Comparison of ENCODE assay signal across 11 mouse cellular contexts in genomic region chr9:102842498-102842897, GRCm38 (mm10). TPM values are rescaled to one million over a fixed set of nuclear protein-coding genes. Genes with fewer than 3 reads are reported as not detected.
A peak's percentile ranks its signal among the peaks of the same experiment; 100 is the strongest.
DNase-seq lines count a peak whose midpoint lies in the region; ATAC-seq and TF ChIP-seq lines count a peak whose summit lies in the region.
"Had no signal": no experiment of that assay in that cellular context is flagged by ENCODE, and none has a peak within 500 bp of the region (broad histone marks: within the 10 kb centered on the region; RNA-seq: fewer than 3 reads in every experiment).

No protein-coding gene starts in this region.

- H3K9ac ChIP-seq in lung, embryonic 14.5 days: no peak overlapping the region
- no peak overlapping the region for H3K9ac ChIP-seq in stomach, postnatal 0 days (ENCODE audit: low read length)
- H3K9ac ChIP-seq: midbrain, embryonic 15.5 days; neural tube, embryonic 13.5 days had no signal

- H3K27ac ChIP-seq in lung, embryonic 14.5 days (ENCODE audit: low read depth): no peak overlapping the region
- peak overlapping the region; percentile 58 for H3K27ac ChIP-seq in limb, embryonic 10.5 days
- peak overlapping the region; percentile 63 for H3K27ac ChIP-seq in stomach, postnatal 0 days (replicated peaks)
- H3K27ac ChIP-seq: midbrain, embryonic 15.5 days; neural tube, embryonic 13.5 days had no signal

- no peaks in the 10 kb centered on the region for H3K27me3 ChIP-seq in lung, embryonic 14.5 days (ENCODE audit: insufficient read depth, low read length)
- no peaks in the 10 kb centered on the region for H3K27me3 ChIP-seq in limb, embryonic 10.5 days (ENCODE audit: low read depth, poor library complexity, severe bottlenecking)
- no peaks in the 10 kb centered on the region for H3K27me3 ChIP-seq in stomach, postnatal 0 days (ENCODE audit: control insufficient read depth, insufficient read depth, low read length)
- H3K27me3 ChIP-seq: midbrain, embryonic 15.5 days; neural tube, embryonic 13.5 days had no signal

- no peak for TF ChIP-seq EP300 in stomach, postnatal 0 days (optimal IDR thresholded peaks at IDR 0.05)

- 42% methylated on average over 8 of the region's 8 CpGs for WGBS in lung, embryonic 14.5 days
- 53% methylated on average over 8 of the region's 8 CpGs for WGBS in lung, adult 2 months
- WGBS in limb, embryonic 10.5 days: 51% methylated on average over 8 of the region's 8 CpGs
- 34% methylated on average over 8 of the region's 8 CpGs for WGBS in stomach, postnatal 0 days

- H3K4me2 ChIP-seq in lung, embryonic 14.5 days: no peak overlapping the region
- no peak overlapping the region; the same call in 1 of the 2 replicates for H3K4me2 ChIP-seq in stomach, postnatal 0 days (replicated peaks; ENCODE audit: low read depth)
- H3K4me2 ChIP-seq: midbrain, embryonic 15.5 days; neural tube, embryonic 13.5 days had no signal

- peak; percentile 14 for DNase-seq in lung, embryonic 14.5 days
- DNase-seq in lung, adult 2 months: no peak
- DNase-seq in brain, embryonic 14.5 days (ENCODE audit: low read depth): peak; percentile 61
- DNase-seq in limb, embryonic 10.5 days (ENCODE audit: low spot score): peak; percentile 59
- DNase-seq in stomach, postnatal 0 days (ENCODE audit: low spot score): no peak
- no peak for DNase-seq in left cerebral cortex, postnatal 10 days (ENCODE audit: extremely low spot score in 1 of 2, low spot score in 2 of 2)
- DNase-seq in kidney, postnatal 36 days: no peak
- DNase-seq: cerebellum, adult 9-10 months; gastrocnemius, postnatal 36 days had no signal

- TF ChIP-seq CTCF in lung, embryonic 14.5 days (IDR thresholded peaks at IDR 0.05; ENCODE audit: low read depth): no peak
- no peak for TF ChIP-seq CTCF in lung, adult 2 months (IDR thresholded peaks at IDR 0.05; ENCODE audit: insufficient read depth, low read length)
- no peak for TF ChIP-seq CTCF in brain, embryonic 14.5 days (IDR thresholded peaks at IDR 0.05; ENCODE audit: borderline replicate concordance, extremely low read depth, insufficient read depth, insufficient read length)
- TF ChIP-seq CTCF in stomach, postnatal 0 days (IDR thresholded peaks at IDR 0.05; ENCODE audit: low read depth): no peak

- intact Hi-C loops in left cerebral cortex, postnatal 10 days (cut with DNase I): no loop called here

- no peak for TF ChIP-seq POLR2A in lung, adult 2 months (IDR thresholded peaks at IDR 0.05; ENCODE audit: borderline replicate concordance, extremely low read depth, low read depth, low read length)
- TF ChIP-seq POLR2A in brain, embryonic 14.5 days (IDR thresholded peaks at IDR 0.05; ENCODE audit: borderline replicate concordance, extremely low read depth, insufficient read depth, insufficient read length, poor library complexity, severe bottlenecking): no peak

- no peaks in the 10 kb centered on the region for H3K9me3 ChIP-seq in lung, embryonic 14.5 days (ENCODE audit: low read depth, low read length)
- H3K9me3 ChIP-seq in limb, embryonic 10.5 days (replicated peaks): no peaks in the 10 kb centered on the region
- no peaks in the 10 kb centered on the region for H3K9me3 ChIP-seq in stomach, postnatal 0 days (ENCODE audit: control insufficient read depth, low read length)
- H3K9me3 ChIP-seq: midbrain, embryonic 15.5 days; neural tube, embryonic 13.5 days had no signal

- peaks cover 48% of the 10 kb centered on the region for H3K4me1 ChIP-seq in lung, embryonic 14.5 days (ENCODE audit: insufficient read depth)
- H3K4me1 ChIP-seq in lung, adult 2 months (ENCODE audit: control insufficient read depth, insufficient read depth, low read length): peaks cover 30% of the 10 kb centered on the region
- peaks cover 79% of the 10 kb centered on the region for H3K4me1 ChIP-seq in limb, embryonic 10.5 days
- peaks cover 20% of the 10 kb centered on the region for H3K4me1 ChIP-seq in stomach, postnatal 0 days (replicated peaks; ENCODE audit: control insufficient read depth, insufficient read depth)

- H3K4me3 ChIP-seq in lung, embryonic 14.5 days (ENCODE audit: low read depth, low read length): no peak overlapping the region
- H3K4me3 ChIP-seq in lung, adult 2 months (replicated peaks; ENCODE audit: extremely low read depth, low read depth, low read length): no peak overlapping the region
- 0 out of 2 replicates have a peak overlapping the region, but pooled peaks have one; percentile 21 for H3K4me3 ChIP-seq in limb, embryonic 10.5 days
- H3K4me3 ChIP-seq in stomach, postnatal 0 days (ENCODE audit: low read depth, low read length): no peak overlapping the region
- H3K4me3 ChIP-seq: midbrain, embryonic 15.5 days; neural tube, embryonic 13.5 days had no signal

- no peaks in the 10 kb centered on the region for H3K36me3 ChIP-seq in lung, embryonic 14.5 days (ENCODE audit: insufficient read depth)
- no peaks in the 10 kb centered on the region for H3K36me3 ChIP-seq in limb, embryonic 10.5 days
- no peaks in the 10 kb centered on the region for H3K36me3 ChIP-seq in stomach, postnatal 0 days (ENCODE audit: control insufficient read depth, insufficient read depth, low read length)
- H3K36me3 ChIP-seq: midbrain, embryonic 15.5 days; neural tube, embryonic 13.5 days had no signal

- ATAC-seq in lung, embryonic 14.5 days (ENCODE audit: insufficient read depth): no peak
- peak; percentile 51 for ATAC-seq in stomach, postnatal 0 days (ENCODE audit: low FRiP score, low TSS enrichment)
- ATAC-seq: midbrain, embryonic 15.5 days had no signal

RNA-seq across cellular contexts. Expression of gene Ryk, which starts 7.8 kb away (rescaled TPM):
- polyA plus RNA-seq in lung, embryonic 14.5 days (2014; fragmentation: Nextera tagmentation; extraction: Ambion mirVana): 33.4 and 35.1 TPM in 2 replicates
- 53.1 and 76.1 TPM in 2 replicates for polyA plus RNA-seq in lung, adult 2 months (2012; rRNA removed)
- 50.4 and 53.0 TPM in 2 replicates for polyA plus RNA-seq in brain, embryonic 14.5 days (2012; rRNA removed)
- 17.8 and 18.6 TPM in 2 replicates for polyA plus RNA-seq in limb, embryonic 10.5 days (2016; fragmentation: Nextera tagmentation; extraction: Ambion mirVana)
- polyA plus RNA-seq in stomach, postnatal 0 days (2015; fragmentation: Nextera tagmentation; extraction: Ambion mirVana): 16.8 and 24.2 TPM in 2 replicates
- total RNA-seq in left cerebral cortex, postnatal 10 days (2021): 10 to 100 TPM; 29.2 to 30.1 TPM

Comparison
In these comparisons a context has a peak if more than half of its experiments do, and no peak if none do; other contexts are left out.
1. DNase-seq: peak in lung, embryonic 14.5 days (single experiment), brain, embryonic 14.5 days (single experiment) and limb, embryonic 10.5 days (single experiment); none in lung, adult 2 months (single experiment), stomach, postnatal 0 days (single experiment), left cerebral cortex, postnatal 10 days (0 of 2) and kidney, postnatal 36 days (0 of 2).